Mouse (Mus musculus): ENCODE measurements at regions not wholly inside any gene's neighbourhood (a gene's known extent, or its start where the extent isn't known, plus 50 kb on each side); places are given as distances from the start of the nearest gene placed in this dataset.

- no peak for TF ChIP-seq CTCF (IDR thresholded peaks at IDR 0.05; ENCODE audit: extremely low read depth, insufficient read depth, low read length)
- TF ChIP-seq POLR2A (IDR thresholded peaks at IDR 0.05; ENCODE audit: extremely low read depth, insufficient read depth, low read length): no peak
Observed at GRCm38 (mm10) chr3:66514587-66514986, 217.9 kb upstream of the Veph1 start.

All from cortical plate, adult 2 months (tissue).